In genomic region chr2:124403981-124404380, GRCm38 (mm10) we compare ENCODE assay signal across 18 mouse cellular contexts.
DNase-seq lines count a peak whose midpoint lies in the region; ATAC-seq and TF ChIP-seq lines count a peak whose summit lies in the region.
"Had no signal": no experiment of that assay in that cellular context is flagged by ENCODE, and none has a peak within 500 bp of the region (broad histone marks: within the 10 kb centered on the region; RNA-seq: fewer than 3 reads in every experiment).

No protein-coding gene starts in this region.

- H3K4me3 ChIP-seq in heart, embryonic 13.5 days, result no peak overlapping the region
- H3K4me3 ChIP-seq in lung, embryonic 14.5 days (ENCODE audit: low read depth, low read length), result no peak overlapping the region
- no peak overlapping the region for H3K4me3 ChIP-seq in forebrain, embryonic 12.5 days (replicated peaks)
- H3K4me3 ChIP-seq: limb, embryonic 13.5 days; lung, embryonic 15.5 days; midbrain, embryonic 15.5 days; neural tube, embryonic 13.5 days had no signal

- no peaks in the 10 kb centered on the region for H3K9me3 ChIP-seq in heart, embryonic 13.5 days
- no peaks in the 10 kb centered on the region for H3K9me3 ChIP-seq in lung, embryonic 14.5 days (ENCODE audit: low read depth, low read length)
- no peaks in the 10 kb centered on the region for H3K9me3 ChIP-seq in forebrain, embryonic 12.5 days
- H3K9me3 ChIP-seq: limb, embryonic 13.5 days; lung, embryonic 15.5 days; midbrain, embryonic 15.5 days; neural tube, embryonic 13.5 days had no signal

- no peak overlapping the region for H3K4me2 ChIP-seq in heart, embryonic 13.5 days
- H3K4me2 ChIP-seq in lung, embryonic 14.5 days, result no peak overlapping the region
- H3K4me2 ChIP-seq in forebrain, embryonic 12.5 days, result no peak overlapping the region
- H3K4me2 ChIP-seq: limb, embryonic 13.5 days; lung, embryonic 15.5 days; midbrain, embryonic 15.5 days; neural tube, embryonic 13.5 days had no signal

- WGBS in heart, embryonic 13.5 days, result 31% methylated on average over 6 of the region's 6 CpGs
- 50% methylated on average over 6 of the region's 6 CpGs for WGBS in lung, embryonic 14.5 days
- WGBS in forebrain, embryonic 12.5 days, result 66% methylated on average over 6 of the region's 6 CpGs

- intact Hi-C loops in heart, postnatal 25 days (cut with DNase I), result no loop called here

- TF ChIP-seq CTCF in lung, embryonic 14.5 days (IDR thresholded peaks at IDR 0.05; ENCODE audit: low read depth), result no peak

- ATAC-seq in heart, embryonic 13.5 days (ENCODE audit: extremely low read depth, insufficient number of reproducible peaks, low FRiP score, low TSS enrichment), result no peak
- ATAC-seq in lung, embryonic 14.5 days (ENCODE audit: insufficient read depth), result no peak
- peak; percentile 11; the same call in 1 of the 2 replicates for ATAC-seq in forebrain, embryonic 12.5 days (ENCODE audit: low FRiP score)
- ATAC-seq: inflammation-experienced regulatory T-cells, adult 6 months; midbrain, embryonic 15.5 days had no signal

- H3K27me3 ChIP-seq in heart, embryonic 13.5 days (replicated peaks), result no peaks in the 10 kb centered on the region
- H3K27me3 ChIP-seq in lung, embryonic 14.5 days (ENCODE audit: insufficient read depth, low read length), result no peaks in the 10 kb centered on the region
- no peaks in the 10 kb centered on the region for H3K27me3 ChIP-seq in forebrain, embryonic 12.5 days
- H3K27me3 ChIP-seq: CH12.LX; lung, embryonic 15.5 days; midbrain, embryonic 15.5 days; neural tube, embryonic 13.5 days had no signal

- no peak for DNase-seq in heart, postnatal 25 days (ENCODE audit: low spot score)
- peak; percentile 51 for DNase-seq in lung, embryonic 14.5 days
- DNase-seq in lung, postnatal 10 days, result no peak
- peak; percentile 7 for DNase-seq in NIH3T3 (ENCODE audit: low read depth)
- DNase-seq in yolk sac, embryonic 10.5 days (ENCODE audit: low spot score), result no peak
- DNase-seq in kidney, postnatal 36 days, result no peak
- DNase-seq: adrenal gland, postnatal 10 days; gastrocnemius, postnatal 25 days; right cerebral cortex, postnatal 14 days had no signal

- no peaks in the 10 kb centered on the region for H3K36me3 ChIP-seq in heart, embryonic 13.5 days
- H3K36me3 ChIP-seq in lung, embryonic 14.5 days (ENCODE audit: insufficient read depth), result no peaks in the 10 kb centered on the region
- no peaks in the 10 kb centered on the region for H3K36me3 ChIP-seq in forebrain, embryonic 12.5 days (replicated peaks)
- H3K36me3 ChIP-seq: limb, embryonic 13.5 days; lung, embryonic 15.5 days; midbrain, embryonic 15.5 days; neural tube, embryonic 13.5 days had no signal

- no peak overlapping the region for H3K9ac ChIP-seq in heart, embryonic 13.5 days
- no peak overlapping the region for H3K9ac ChIP-seq in lung, embryonic 14.5 days
- no peak overlapping the region for H3K9ac ChIP-seq in forebrain, embryonic 12.5 days
- H3K9ac ChIP-seq: limb, embryonic 13.5 days; lung, embryonic 15.5 days; midbrain, embryonic 15.5 days; neural tube, embryonic 13.5 days had no signal

- H3K27ac ChIP-seq in heart, embryonic 13.5 days (replicated peaks), result peak overlapping the region; percentile 61
- peak overlapping the region; percentile 8; the same call in 1 of the 2 replicates for H3K27ac ChIP-seq in lung, embryonic 14.5 days (ENCODE audit: low read depth)
- 0 out of 2 replicates have a peak overlapping the region, but pooled peaks have one; percentile 53 for H3K27ac ChIP-seq in forebrain, embryonic 12.5 days
- H3K27ac ChIP-seq: kidney, postnatal 0 days; limb, embryonic 13.5 days; lung, embryonic 15.5 days; midbrain, embryonic 15.5 days; neural tube, embryonic 13.5 days had no signal

- H3K4me1 ChIP-seq in heart, embryonic 13.5 days, result peaks cover 36% of the 10 kb centered on the region
- H3K4me1 ChIP-seq in lung, embryonic 14.5 days (ENCODE audit: insufficient read depth), result no peaks in the 10 kb centered on the region; the same call in 1 of the 2 replicates
- peaks cover 14% of the 10 kb centered on the region for H3K4me1 ChIP-seq in forebrain, embryonic 12.5 days
- H3K4me1 ChIP-seq: midbrain, embryonic 15.5 days had no signal

Comparison
In these comparisons a context has a peak if more than half of its experiments do, and no peak if none do; other contexts are left out.
1. DNase-seq: peak in lung, embryonic 14.5 days (single experiment) and NIH3T3 (single experiment); none in heart, postnatal 25 days (single experiment), lung, postnatal 10 days (single experiment), yolk sac, embryonic 10.5 days (single experiment) and kidney, postnatal 36 days (0 of 2).
2. H3K27ac ChIP-seq: peak in every context shown above with its lines; median percentile 61 in heart, embryonic 13.5 days; 53 in forebrain, embryonic 12.5 days; 8 in lung, embryonic 14.5 days.